In the genomic region with DNA sequence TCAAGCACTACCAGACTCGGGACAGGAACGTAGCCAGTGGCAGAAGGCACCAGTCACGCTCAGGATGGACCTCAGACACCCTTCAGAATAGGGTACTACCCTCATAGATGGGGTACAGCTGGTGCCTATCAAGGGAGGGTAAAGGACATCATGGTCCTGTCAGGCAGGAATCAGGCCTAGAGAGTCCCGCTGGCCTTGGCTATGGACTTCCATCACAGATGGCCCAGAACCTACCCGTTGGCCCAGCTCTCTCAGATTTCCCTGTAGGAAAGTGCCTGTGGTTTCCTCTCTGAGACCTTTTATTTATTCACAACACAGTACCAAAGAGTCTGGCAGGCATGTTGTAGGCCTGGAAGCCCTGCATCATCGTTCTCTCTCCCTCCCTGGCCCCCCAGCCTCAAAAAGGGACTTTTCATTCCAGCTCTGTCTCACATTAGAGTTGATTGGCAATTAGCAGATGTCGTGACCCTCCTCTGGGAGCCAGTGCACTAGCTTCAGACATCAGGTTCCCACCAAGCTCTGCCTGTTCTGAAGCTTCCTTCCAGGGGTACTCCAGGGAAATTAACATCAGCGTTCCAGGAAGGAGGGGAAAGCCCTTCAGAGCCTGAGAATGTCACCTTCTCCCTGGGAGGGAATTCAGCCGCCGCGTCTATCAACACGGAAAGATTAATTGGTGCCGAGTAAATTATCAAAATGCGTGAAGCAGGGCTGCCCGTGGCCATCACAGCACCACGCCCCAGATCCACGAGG, we compare ENCODE assay signal across 16 mouse cellular contexts. TPM values are rescaled to one million over a fixed set of nuclear protein-coding genes. Genes with fewer than 3 reads are reported as not detected.
A peak's percentile ranks its signal among the peaks of the same experiment; 100 is the strongest.
DNase-seq lines count a peak whose midpoint lies in the region; ATAC-seq lines count a peak whose summit lies in the region.
"Had no signal": no experiment of that assay in that cellular context is flagged by ENCODE, and none has a peak within 500 bp of the region (broad histone marks: within the 10 kb centered on the region; RNA-seq: fewer than 3 reads in every experiment).

No protein-coding gene starts in this region.

- H3K4me1 ChIP-seq in neural tube, embryonic 14.5 days (ENCODE audit: control insufficient read depth, insufficient read depth, low read length): no peaks in the 10 kb centered on the region
- 0 out of 2 replicates have a peak, but pooled peaks cover 5% of the 10 kb centered on the region for H3K4me1 ChIP-seq in neural tube, embryonic 15.5 days
- H3K4me1 ChIP-seq in hindbrain, embryonic 13.5 days (replicated peaks): peaks cover 22% of the 10 kb centered on the region
- H3K4me1 ChIP-seq: limb, embryonic 12.5 days had no signal

- H3K36me3 ChIP-seq in neural tube, embryonic 14.5 days (ENCODE audit: control insufficient read depth, insufficient read depth, low read length): no peaks in the 10 kb centered on the region
- H3K36me3 ChIP-seq in neural tube, embryonic 15.5 days: no peaks in the 10 kb centered on the region
- H3K36me3 ChIP-seq in hindbrain, embryonic 13.5 days: no peaks in the 10 kb centered on the region
- H3K36me3 ChIP-seq: heart, embryonic 12.5 days; limb, embryonic 12.5 days had no signal

- H3K27ac ChIP-seq in neural tube, embryonic 14.5 days (ENCODE audit: low read depth, low read length): 0 out of 2 replicates have a peak overlapping the region, but pooled peaks have one; percentile 22
- H3K27ac ChIP-seq in neural tube, embryonic 15.5 days (replicated peaks): no peak overlapping the region
- peak overlapping the region; percentile 64 for H3K27ac ChIP-seq in hindbrain, embryonic 13.5 days
- H3K27ac ChIP-seq: gastrocnemius, adult 2 months; limb, embryonic 12.5 days had no signal

- DNase-seq in cerebellum, postnatal 4 days (ENCODE audit: low spot score in 2 of 2): no peak
- DNase-seq in yolk sac, embryonic 10.5 days (ENCODE audit: low spot score): no peak
- DNase-seq in frontal cortex, postnatal 36 days (ENCODE audit: low spot score in 2 of 2): no peak
- DNase-seq in gastrocnemius, adult 18-20 months (ENCODE audit: low spot score): no peak
- DNase-seq: gastrocnemius, adult 2 months; kidney, postnatal 10 days; lung, embryonic 14.5 days had no signal

- H3K9me3 ChIP-seq in neural tube, embryonic 14.5 days (ENCODE audit: control insufficient read depth, low read length): no peaks in the 10 kb centered on the region
- no peaks in the 10 kb centered on the region for H3K9me3 ChIP-seq in neural tube, embryonic 15.5 days (replicated peaks)
- no peaks in the 10 kb centered on the region for H3K9me3 ChIP-seq in hindbrain, embryonic 13.5 days
- H3K9me3 ChIP-seq: heart, embryonic 12.5 days; limb, embryonic 12.5 days had no signal

- no peak overlapping the region for H3K4me3 ChIP-seq in neural tube, embryonic 14.5 days (ENCODE audit: low read depth, low read length)
- no peak overlapping the region for H3K4me3 ChIP-seq in neural tube, embryonic 15.5 days (replicated peaks)
- no peak overlapping the region for H3K4me3 ChIP-seq in hindbrain, embryonic 13.5 days
- H3K4me3 ChIP-seq: gastrocnemius, adult 2 months; heart, embryonic 12.5 days; limb, embryonic 12.5 days had no signal

- no peak overlapping the region for H3K4me2 ChIP-seq in neural tube, embryonic 14.5 days (ENCODE audit: low read depth, low read length)
- no peak overlapping the region for H3K4me2 ChIP-seq in neural tube, embryonic 15.5 days
- no peak overlapping the region for H3K4me2 ChIP-seq in hindbrain, embryonic 13.5 days
- H3K4me2 ChIP-seq: heart, embryonic 12.5 days; limb, embryonic 12.5 days; lung, embryonic 14.5 days had no signal

- ATAC-seq in cerebellum, adult (ENCODE audit: insufficient number of reproducible peaks, low FRiP score, low TSS enrichment): peak; percentile 41; the same call in 1 of the 2 replicates
- ATAC-seq in neural tube, embryonic 14.5 days (ENCODE audit: low read depth): 0 out of 2 replicates have a peak, but pooled peaks have one; percentile 9
- ATAC-seq in neural tube, embryonic 15.5 days (ENCODE audit: low FRiP score): no peak
- ATAC-seq in hindbrain, embryonic 13.5 days (ENCODE audit: low FRiP score): no peak
- ATAC-seq: Patski had no signal

- no peak overlapping the region for H3K9ac ChIP-seq in neural tube, embryonic 14.5 days (replicated peaks; ENCODE audit: low read depth, low read length)
- no peak overlapping the region for H3K9ac ChIP-seq in neural tube, embryonic 15.5 days (replicated peaks)
- 0 out of 2 replicates have a peak overlapping the region, but pooled peaks have one; percentile 13 for H3K9ac ChIP-seq in hindbrain, embryonic 13.5 days
- H3K9ac ChIP-seq: heart, embryonic 12.5 days; limb, embryonic 12.5 days; lung, embryonic 14.5 days had no signal

- H3K27me3 ChIP-seq in neural tube, embryonic 14.5 days (ENCODE audit: control insufficient read depth, insufficient read depth, low read length): no peaks in the 10 kb centered on the region
- peaks cover 3% of the 10 kb centered on the region; the same call in 1 of the 2 replicates for H3K27me3 ChIP-seq in neural tube, embryonic 15.5 days (replicated peaks)
- peaks cover 24% of the 10 kb centered on the region for H3K27me3 ChIP-seq in hindbrain, embryonic 13.5 days

- WGBS in neural tube, embryonic 14.5 days: 40% methylated on average over 17 of the region's 17 CpGs
- 49% methylated on average over 17 of the region's 17 CpGs for WGBS in neural tube, embryonic 15.5 days
- WGBS in hindbrain, embryonic 13.5 days: 34% methylated on average over 17 of the region's 17 CpGs

RNA-seq across cellular contexts. Expression of a gene that starts 40.7 kb away (rescaled TPM):
- polyA plus RNA-seq in neural tube, embryonic 14.5 days (2014; fragmentation: Nextera tagmentation; extraction: Ambion mirVana): 0.39 and 0.59 TPM in 2 replicates
- 0.28 and 1.2 TPM in 2 replicates for polyA plus RNA-seq in neural tube, embryonic 15.5 days (2015; fragmentation: Nextera tagmentation; extraction: Ambion mirVana)
- polyA plus RNA-seq in hindbrain, embryonic 13.5 days (2015; fragmentation: Nextera tagmentation; extraction: Ambion mirVana): 13.6 and 30.2 TPM in 2 replicates
- total RNA-seq in gastrocnemius, adult 18-20 months (2021): not detected
- total RNA-seq: gastrocnemius, adult 2 months; layer of hippocampus, postnatal 25 days had no signal
- polyA plus RNA-seq: limb, embryonic 12.5 days; lung, embryonic 14.5 days; Patski had no signal

RNA-seq across cellular contexts. Expression of a gene that starts 45.4 kb away (rescaled TPM):
- polyA plus RNA-seq in neural tube, embryonic 14.5 days (2014; fragmentation: Nextera tagmentation; extraction: Ambion mirVana): 3.7 and 5.3 TPM in 2 replicates
- 4.2 and 8.8 TPM in 2 replicates for polyA plus RNA-seq in neural tube, embryonic 15.5 days (2015; fragmentation: Nextera tagmentation; extraction: Ambion mirVana)
- 5.0 and 5.9 TPM in 2 replicates for polyA plus RNA-seq in hindbrain, embryonic 13.5 days (2015; fragmentation: Nextera tagmentation; extraction: Ambion mirVana)
- total RNA-seq in gastrocnemius, adult 18-20 months (2021): 1 to 10 TPM; 2.3 to 3.4 TPM
- total RNA-seq: megakaryocyte, adult 5-6 weeks had no signal

RNA-seq across cellular contexts. Expression of a gene that starts 50.0 kb away (rescaled TPM):
- polyA plus RNA-seq in neural tube, embryonic 14.5 days (2014; fragmentation: Nextera tagmentation; extraction: Ambion mirVana): not detected in 2 replicates
- polyA plus RNA-seq in neural tube, embryonic 15.5 days (2015; fragmentation: Nextera tagmentation; extraction: Ambion mirVana): not detected in 2 replicates
- polyA plus RNA-seq in hindbrain, embryonic 13.5 days (2015; fragmentation: Nextera tagmentation; extraction: Ambion mirVana): not detected in 2 replicates
- total RNA-seq in gastrocnemius, adult 18-20 months (2021): not detected
- total RNA-seq: gastrocnemius, adult 2 months; layer of hippocampus, postnatal 25 days; megakaryocyte, adult 5-6 weeks had no signal
- polyA plus RNA-seq: heart, embryonic 12.5 days; lung, embryonic 14.5 days; Patski had no signal

Comparison
In these comparisons a context has a peak if more than half of its experiments do, and no peak if none do; other contexts are left out.
1. ATAC-seq: peak in cerebellum, adult (single experiment) and neural tube, embryonic 14.5 days (single experiment); none in neural tube, embryonic 15.5 days (single experiment) and hindbrain, embryonic 13.5 days (single experiment).